Mouse (Mus musculus) embryonic facial prominence, embryonic 11.5 days (tissue): ENCODE results near the gene Olfr9. TPM values are rescaled to one million over a fixed set of nuclear protein-coding genes. Genes with fewer than 3 reads are reported as not detected.
"Not testable (repeated sequence)": the region's sequence is repeated elsewhere in the genome, so short reads cannot be mapped to it uniquely, and the experiment has no call there.

Experiments used
- ATAC-seq: fragments of 200-750 bp; cut with Nextera tagmentation; replicated peaks from 2 replicates; pipeline ENCODE4 v1.8.0; 2017; ENCODE audit warnings: low read depth; ENCODE audit not compliant: insufficient number of reproducible peaks, low FRiP score, low TSS enrichment
- DNase-seq: peaks from one replicate; pipeline ENCODE4 v3.0.0-alpha.2; 2015; ENCODE audit warnings: low spot score
- H3K27ac ChIP-seq: fragments of 300-500 bp; sonication (generic); replicated peaks from 2 replicates; pipeline ENCODE4 v1.5.1; 2014; ENCODE audit warnings: mild to moderate bottlenecking, low read depth, low read length, control low read depth
- H3K27me3 ChIP-seq: fragments of 300-500 bp; sonication (generic); 2 replicates; pipeline ENCODE4 v1.6.1; 2014; ENCODE audit warnings: mild to moderate bottlenecking, low read length, moderate library complexity, mixed read lengths; ENCODE audit not compliant: control insufficient read depth, insufficient read depth
- H3K36me3 ChIP-seq: fragments of 300-500 bp; sonication (generic); replicated peaks from 2 replicates; pipeline ENCODE4 v1.6.1; 2014; ENCODE audit warnings: low read depth, mild to moderate bottlenecking, low read length, moderate library complexity, mixed read lengths; ENCODE audit not compliant: control insufficient read depth, insufficient read depth
- H3K4me1 ChIP-seq: fragments of 300-500 bp; sonication (generic); 2 replicates; pipeline ENCODE4 v1.6.1; 2014; ENCODE audit warnings: low read length, mixed read lengths; ENCODE audit not compliant: control insufficient read depth, insufficient read depth
- H3K4me2 ChIP-seq: fragments of 300-500 bp; sonication (generic); 2 replicates; pipeline ENCODE4 v1.6.1; 2014; ENCODE audit warnings: low read depth, mild to moderate bottlenecking, control low read depth, low read length, moderate library complexity
- H3K4me3 ChIP-seq: fragments of 300-500 bp; sonication (generic); 2 replicates; pipeline ENCODE4 v1.5.1; 2014; ENCODE audit warnings: low read depth, low read length, control low read depth
- H3K9ac ChIP-seq: fragments of 300-500 bp; sonication (generic); replicated peaks from 2 replicates; pipeline ENCODE4 v1.6.1; 2014; ENCODE audit warnings: mild to moderate bottlenecking, control low read depth, low read length
- H3K9me3 ChIP-seq: fragments of 300-500 bp; sonication (generic); replicated peaks from 2 replicates; pipeline ENCODE4 v1.6.1; 2016; ENCODE audit warnings: mild to moderate bottlenecking, low read length, inconsistent platforms, mixed read lengths; ENCODE audit not compliant: control insufficient read depth
- WGBS: fragments of 180-500 bp; shearing (Covaris S2); extraction: QIAGEN DNeasy Blood & Tissue Kit; methylation state at CpG from one replicate; pipeline ENCODE4 v1.1.7; 2014; 5-methylcytosine and 5-hydroxymethylcytosine counted together
- polyA plus RNA-seq: library from polyadenylated mRNA; unstranded; fragments of >200 nt; fragmentation: Nextera tagmentation; extraction: Ambion mirVana; gene quantifications from 2 replicates; pipeline ENCODE4 v1.2.1, GENCODE M21; 2014

The Olfr9 gene
- polyA plus RNA-seq, 1 experiment from 2014 or later = not detected

DNA sequence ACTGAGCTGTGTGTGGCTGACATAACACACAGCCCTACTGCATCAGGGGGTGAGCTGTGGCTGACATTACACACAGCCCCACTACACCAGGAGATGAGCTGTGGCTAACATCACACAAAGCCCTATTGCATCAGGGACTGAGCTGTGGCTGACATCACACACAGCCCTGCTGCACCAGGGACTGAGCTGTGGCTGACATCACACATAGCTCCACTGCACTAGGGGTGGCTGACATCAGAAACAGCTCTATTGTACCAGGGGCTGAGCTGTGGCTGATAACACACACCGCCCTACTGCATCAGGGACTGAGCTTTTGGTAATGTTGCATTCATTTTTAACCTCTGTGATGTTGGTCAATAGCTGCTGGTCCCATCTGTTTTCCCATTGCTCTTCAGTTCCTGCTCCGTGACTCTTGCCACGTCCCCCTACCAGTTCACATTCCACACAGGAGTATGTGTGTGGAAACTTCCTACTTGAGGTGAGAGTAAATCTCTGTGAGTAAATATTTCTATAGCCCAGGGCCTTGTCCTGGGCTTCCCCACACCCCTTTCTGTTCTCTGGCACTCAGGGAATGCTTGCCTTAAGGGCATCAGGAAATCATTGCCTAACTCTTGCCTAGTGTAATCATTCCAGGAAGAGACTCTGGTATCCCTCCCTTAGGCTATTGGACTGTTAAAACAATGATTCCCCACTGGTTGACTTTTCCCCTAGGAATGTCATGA, 8.4 kb upstream of the Olfr9 start:
- DNase-seq (peak; percentile 13), ATAC-seq (no peak)
- no peaks in the 10 kb centered on the region for H3K36me3 ChIP-seq
- no peaks in the 10 kb centered on the region for H3K27me3 ChIP-seq
- H3K4me2 ChIP-seq = no peak overlapping the region
- no peaks in the 10 kb centered on the region for H3K4me1 ChIP-seq
- no peak overlapping the region for H3K27ac ChIP-seq
- no peak overlapping the region for H3K4me3 ChIP-seq
- H3K9me3 ChIP-seq = no peaks in the 10 kb centered on the region
- 59% methylated on average over 3 of the region's 3 CpGs for WGBS
- no peak overlapping the region for H3K9ac ChIP-seq

DNA sequence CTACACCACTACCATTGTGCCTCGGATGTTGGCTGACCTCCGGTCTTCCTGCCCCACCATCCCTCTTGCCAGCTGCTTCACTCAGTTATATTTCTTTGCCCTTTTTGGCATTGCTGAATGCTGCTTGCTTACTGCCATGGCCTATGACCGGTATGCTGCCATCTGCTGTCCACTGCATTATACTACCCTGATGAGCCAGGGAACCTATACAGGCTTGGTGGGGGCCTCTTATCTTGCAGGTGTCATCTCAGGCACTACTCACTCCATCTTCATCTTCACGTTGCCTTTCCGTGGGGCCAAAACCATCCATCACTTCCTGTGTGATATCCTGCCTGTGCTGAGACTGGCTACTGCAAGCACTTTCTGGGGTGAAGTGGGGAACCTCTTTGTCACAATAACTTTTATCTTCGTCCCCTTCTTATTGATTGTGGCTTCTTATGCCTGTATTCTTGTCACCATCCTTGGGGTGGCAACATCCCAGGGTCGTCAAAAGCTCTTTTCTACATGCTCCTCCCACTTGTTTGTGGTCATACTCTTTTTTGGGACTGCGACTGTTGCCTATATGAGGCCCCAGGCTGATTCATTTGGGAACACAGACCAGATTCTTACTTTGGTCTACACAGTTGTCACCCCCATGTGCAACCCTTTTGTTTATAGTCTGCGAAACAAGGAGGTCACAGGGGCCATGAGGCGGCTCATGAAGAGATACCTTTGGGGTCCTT, 1.1 kb downstream of the Olfr9 start:
- H3K27ac ChIP-seq, H3K9me3 ChIP-seq, H3K36me3 ChIP-seq, H3K4me3 ChIP-seq, DNase-seq, H3K9ac ChIP-seq, H3K4me2 ChIP-seq, H3K27me3 ChIP-seq, H3K4me1 ChIP-seq: not testable (repeated sequence)
- 75% methylated on average over 7 of the region's 10 CpGs for WGBS
- ATAC-seq = 0 out of 2 replicates have a peak, but pooled peaks have one; percentile 60

DNA sequence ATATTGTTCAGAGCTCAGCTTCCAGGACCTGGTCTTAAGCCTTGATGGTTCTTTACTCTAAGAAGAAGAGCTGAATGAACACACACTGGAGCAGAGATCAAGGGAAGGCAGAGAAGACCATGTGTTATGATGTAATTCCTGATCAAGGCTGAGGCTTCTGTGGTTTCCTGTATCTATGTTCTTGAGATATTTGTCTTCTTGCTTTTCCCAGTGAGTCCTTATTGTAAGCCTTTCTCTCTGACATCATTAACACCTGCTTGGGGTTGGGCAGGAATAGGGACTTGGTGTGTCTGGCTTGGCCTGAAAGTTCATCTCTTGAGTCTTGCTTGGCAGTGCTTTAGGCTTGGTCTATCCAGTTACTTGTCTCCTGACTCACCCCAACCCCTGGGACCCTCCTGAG, 1.8 kb downstream of the Olfr9 start:
- Histone ChIP-seq H3K36me3 (no peaks in the 10 kb centered on the region), H3K9me3 (no peaks in the 10 kb centered on the region)
- ATAC-seq = no peak

DNA sequence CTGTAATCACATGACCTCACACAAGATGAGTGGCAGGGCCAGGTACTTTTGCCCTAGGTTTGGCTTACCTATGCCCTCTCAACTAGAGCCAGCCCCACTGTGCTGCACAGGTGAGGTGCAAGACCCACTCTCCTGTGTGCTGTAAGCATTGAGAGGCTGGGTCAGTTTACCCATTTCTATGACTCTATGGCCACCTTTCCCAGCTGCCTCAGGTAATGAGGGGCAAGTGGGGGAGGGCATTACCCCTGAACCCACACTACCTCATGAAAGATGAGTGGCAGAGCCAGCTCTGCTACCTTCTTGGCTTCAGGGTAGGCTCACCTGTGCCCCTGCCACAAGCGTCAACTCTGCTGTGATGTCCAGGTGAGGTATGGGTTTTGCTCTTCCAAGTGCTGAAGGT, 6.6 kb downstream of the Olfr9 start:
- H3K4me2 ChIP-seq = no peak overlapping the region
- ATAC-seq = no peak

More for the DNA sequence above, 1.8 kb downstream of the Olfr9 start:
- H3K27ac ChIP-seq = no peak overlapping the region
- no peak overlapping the region for H3K4me2 ChIP-seq
- DNase-seq = no peak
- H3K9ac ChIP-seq = no peak overlapping the region
- H3K4me1 ChIP-seq = no peaks in the 10 kb centered on the region
- H3K4me3 ChIP-seq = no peak overlapping the region
- H3K27me3 ChIP-seq = no peaks in the 10 kb centered on the region

DNA sequence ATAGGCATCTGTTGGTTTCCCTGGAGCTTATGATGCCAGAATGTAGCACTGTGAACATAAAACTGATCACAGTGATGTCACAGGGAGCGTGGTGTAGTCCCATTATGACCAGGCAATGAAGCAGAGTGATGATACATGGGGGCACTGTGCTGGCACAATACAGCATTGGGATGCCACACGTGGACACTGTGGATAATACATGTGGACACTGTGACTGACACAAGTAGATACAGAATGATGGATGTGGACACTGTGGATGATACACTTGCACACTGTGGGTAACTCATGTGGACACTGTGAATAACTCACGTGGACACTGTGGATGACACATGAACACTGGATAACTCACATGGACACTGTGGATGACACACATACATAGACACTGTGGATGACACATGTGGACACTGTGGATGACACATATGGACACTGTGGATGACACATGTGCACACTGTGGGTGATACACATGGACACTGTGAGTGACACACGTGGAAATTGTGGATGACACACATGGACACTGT, 7.4 kb downstream of the Olfr9 start:
- no peak for DNase-seq
- no peaks in the 10 kb centered on the region for H3K36me3 ChIP-seq

More for the DNA sequence above, 6.6 kb downstream of the Olfr9 start:
- Histone ChIP-seq H3K27ac (no peak overlapping the region), H3K9ac (no peak overlapping the region), H3K4me1 (no peaks in the 10 kb centered on the region), H3K4me3 (no peak overlapping the region), H3K36me3 (no peaks in the 10 kb centered on the region), H3K27me3 (no peaks in the 10 kb centered on the region), H3K9me3 (no peaks in the 10 kb centered on the region)
- WGBS = 86% methylated on average over 1 of the region's 1 CpGs
- DNase-seq = no peak

DNA sequence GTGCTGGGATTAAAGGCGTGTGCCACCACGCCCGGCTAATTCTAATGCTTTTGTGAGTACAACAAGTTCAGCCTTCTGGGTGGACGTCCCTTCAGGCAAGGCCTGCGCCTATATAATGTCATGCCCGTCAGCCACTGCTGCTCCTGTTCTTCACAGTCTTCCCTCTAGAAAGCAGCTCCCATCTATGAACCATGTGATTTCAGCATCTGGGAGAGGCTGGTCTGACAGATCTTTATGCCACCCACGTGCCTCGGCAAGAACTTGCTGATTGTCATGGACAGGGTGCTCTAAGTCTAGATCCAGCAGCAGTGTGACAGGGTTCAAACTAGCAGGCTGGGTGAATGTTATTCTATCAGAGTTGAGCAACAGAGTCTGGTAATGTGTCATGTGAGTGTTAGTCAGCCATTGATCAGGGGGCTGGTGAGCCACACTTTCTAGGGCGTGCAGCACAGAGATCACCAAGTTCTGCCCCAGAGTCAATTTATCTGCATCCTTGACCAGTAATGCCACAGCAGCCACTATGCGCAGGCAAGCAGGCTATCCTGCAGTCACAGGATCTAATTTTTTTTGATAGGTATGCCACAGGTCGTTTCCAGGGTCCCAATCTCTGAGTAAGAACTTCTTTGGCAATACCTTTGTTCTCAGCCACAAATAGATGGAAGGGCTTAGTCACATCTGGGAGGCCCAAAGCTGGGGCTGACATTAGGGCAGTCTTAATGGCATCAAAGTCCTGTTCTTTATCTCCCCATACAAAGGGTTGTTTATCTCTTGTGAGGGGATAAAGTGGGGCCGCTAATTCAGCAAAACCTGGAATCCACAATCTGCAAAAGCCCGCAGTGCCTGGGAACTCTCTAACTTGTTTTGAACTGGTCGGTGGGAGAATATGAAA, 15.0 kb downstream of the Olfr9 start:
- Histone ChIP-seq H3K27me3 (no peaks in the 10 kb centered on the region), H3K4me3 (no peak overlapping the region), H3K36me3 (no peaks in the 10 kb centered on the region), H3K27ac (no peak overlapping the region), H3K4me2 (no peak overlapping the region), H3K9ac (no peak overlapping the region), H3K9me3 (no peaks in the 10 kb centered on the region), H3K4me1 (no peaks in the 10 kb centered on the region)
- WGBS = 78% methylated on average over 14 of the region's 14 CpGs
- no peak for ATAC-seq
- no peak for DNase-seq

More for the DNA sequence above, 7.4 kb downstream of the Olfr9 start:
- no peak overlapping the region for H3K27ac ChIP-seq
- no peak overlapping the region for H3K9ac ChIP-seq
- 75% methylated on average over 4 of the region's 4 CpGs for WGBS
- H3K9me3 ChIP-seq = no peaks in the 10 kb centered on the region
- no peaks in the 10 kb centered on the region for H3K4me1 ChIP-seq
- 0 out of 2 replicates have a peak, but pooled peaks have one; percentile 48 for ATAC-seq
- no peak overlapping the region for H3K4me2 ChIP-seq
- no peaks in the 10 kb centered on the region for H3K27me3 ChIP-seq
- H3K4me3 ChIP-seq = no peak overlapping the region

DNA sequence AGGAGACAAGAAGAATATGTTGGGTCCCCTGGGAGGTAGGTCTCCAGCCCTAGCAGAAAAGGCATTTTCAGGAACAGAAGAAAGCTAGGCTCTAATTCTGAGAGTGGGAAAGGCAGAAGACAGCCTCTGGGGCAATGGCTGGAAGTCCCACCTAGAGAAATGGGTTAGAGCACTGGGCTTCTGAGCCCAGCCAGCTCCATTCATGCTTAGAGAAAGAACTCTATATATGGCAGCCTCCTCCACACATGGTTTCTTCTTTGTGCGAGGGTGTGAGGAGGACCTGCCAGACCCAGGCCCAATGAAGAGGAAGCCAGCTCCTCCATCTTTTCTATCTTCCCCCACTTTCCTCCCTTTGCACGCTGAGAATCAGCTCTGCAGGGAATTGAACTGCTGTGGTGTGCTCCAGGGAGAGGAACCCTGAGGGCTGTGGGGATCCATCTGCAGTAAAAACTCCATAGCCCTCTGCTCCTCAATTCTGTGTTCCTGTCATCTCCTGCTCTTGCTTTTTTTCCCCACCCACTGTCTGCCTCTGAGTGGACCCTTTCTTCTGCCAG, 21.1 kb downstream of the Olfr9 start, which contains the start of gene Olfr763:
TSS of gene Olfr763 (plus strand) at position 504 of the 554 bp plus-strand sequence.
- H3K4me1 ChIP-seq = no peaks in the 10 kb centered on the region
- H3K4me3 ChIP-seq = no peak within 1 kb of the TSS
- DNase-seq (no peak), ATAC-seq (no peak)
- no peak within 1 kb of the TSS for H3K27ac ChIP-seq
- H3K36me3 ChIP-seq = no peaks in the 10 kb centered on the region
- H3K9ac ChIP-seq = no peak within 1 kb of the TSS
- H3K9me3 ChIP-seq = no peaks in the 10 kb centered on the region
- no peaks in the 10 kb centered on the region for H3K27me3 ChIP-seq
- no peak within 1 kb of the TSS for H3K4me2 ChIP-seq
- WGBS = 68% methylated on average over 2 of the region's 2 CpGs
